Mouse (Mus musculus) ovary, postnatal 10 days (tissue): ENCODE data around the gene Nr1d1.
"Not testable (repeated sequence)": the region's sequence is repeated elsewhere in the genome, so short reads cannot be mapped to it uniquely, and the experiment has no call there.

Experiments
- DNase-seq: peaks from one replicate; pipeline ENCODE4 v3.0.0; 2022; ENCODE audit warnings: low spot score

The Nr1d1 gene

GRCm38 (mm10) chr11:98750351-98751201 lies 24.6 kb downstream of the Nr1d1 start:
- DNase-seq, result no peak

GRCm38 (mm10) chr11:98749716-98750115 lies 25.4 kb downstream of the Nr1d1 start:
- no peak for DNase-seq

- DNase-seq, result no peak
Observed at GRCm38 (mm10) chr11:98748506-98749416, 26.4 kb downstream of the Nr1d1 start.

- DNase-seq, result no peak
Observed at GRCm38 (mm10) chr11:98747804-98748505, 27.2 kb downstream of the Nr1d1 start.

- DNase-seq, result no peak
Observed at GRCm38 (mm10) chr11:98746855-98747693, 28.1 kb downstream of the Nr1d1 start.

GRCm38 (mm10) chr11:98745932-98746853 lies 28.9 kb downstream of the Nr1d1 start:
- DNase-seq, result no peak

- DNase-seq, result no peak
Observed at GRCm38 (mm10) chr11:98744456-98745019, 30.6 kb downstream of the Nr1d1 start.

- no peak for DNase-seq
Observed at GRCm38 (mm10) chr11:98743655-98744345, 31.3 kb downstream of the Nr1d1 start.

GRCm38 (mm10) chr11:98742397-98743291 lies 32.5 kb downstream of the Nr1d1 start:
- DNase-seq, result no peak

GRCm38 (mm10) chr11:98741622-98742396 lies 33.3 kb downstream of the Nr1d1 start:
- DNase-seq, result no peak

GRCm38 (mm10) chr11:98741051-98741620 lies 34.0 kb downstream of the Nr1d1 start:
- no peak for DNase-seq

- DNase-seq, result no peak
Observed at GRCm38 (mm10) chr11:98740393-98741050, 34.6 kb downstream of the Nr1d1 start, which contains the start of gene Thra. Gene Thra (plus strand): TSS chr11:98740638.

GRCm38 (mm10) chr11:98740026-98740392 lies 35.1 kb downstream of the Nr1d1 start:
- DNase-seq, result no peak

- DNase-seq, result no peak
Observed at GRCm38 (mm10) chr11:98738925-98739324, 36.2 kb downstream of the Nr1d1 start.

GRCm38 (mm10) chr11:98738428-98738911 lies 36.7 kb downstream of the Nr1d1 start:
- DNase-seq, result no peak

- DNase-seq, result not testable (repeated sequence)
Observed at GRCm38 (mm10) chr11:98737220-98737619, 37.9 kb downstream of the Nr1d1 start.
